Mouse (Mus musculus) CH12.LX (cell line): ENCODE measurements at regions not wholly inside any gene's neighbourhood (a gene's known extent, or its start where the extent isn't known, plus 50 kb on each side); places are given as distances from the start of the nearest gene placed in this dataset.

Source experiments
- CTCF ChIP-seq, 2 experiments: IDR thresholded peaks in 1 of 2; conservative IDR thresholded peaks in 1 of 2; 2 replicates each; pipeline ENCODE4 v1.5.1; 2011 to 2012; ENCODE audit warnings: low read depth in 2 of 2, low read length in 2 of 2, improper control_type of control experiment in 1 of 2, inconsistent platforms in 1 of 2, mild to moderate bottlenecking in 1 of 2, moderate library complexity in 1 of 2
- EP300 ChIP-seq: IDR thresholded peaks from 2 replicates; pipeline ENCODE4 v1.6.1; 2011; ENCODE audit warnings: low read length, improper control_type of control experiment
- KAT2A ChIP-seq: IDR thresholded peaks from 2 replicates; pipeline ENCODE4 v1.6.1; 2012; ENCODE audit warnings: low read length, improper control_type of control experiment, inconsistent platforms; ENCODE audit not compliant: insufficient replicate concordance
- MAX ChIP-seq: IDR thresholded peaks from 2 replicates; pipeline ENCODE4 v1.6.1; 2011; ENCODE audit warnings: low read length, improper control_type of control experiment
- MXI1 ChIP-seq: IDR thresholded peaks from 2 replicates; pipeline ENCODE4 v1.6.1; 2011; ENCODE audit warnings: mild to moderate bottlenecking, low read depth, low read length, improper control_type of control experiment
- POLR2A ChIP-seq: IDR thresholded peaks from 2 replicates; pipeline ENCODE4 v1.6.1; 2011; ENCODE audit warnings: low read depth, mild to moderate bottlenecking, improper control_type of control experiment, low read length
- SIN3A ChIP-seq: IDR thresholded peaks from 2 replicates; pipeline ENCODE4 v1.6.1; 2012; ENCODE audit warnings: low read length, improper control_type of control experiment, inconsistent platforms
- SMC3 ChIP-seq: IDR thresholded peaks from 2 replicates; pipeline ENCODE4 v1.6.1; 2011; ENCODE audit warnings: low read depth, low read length, improper control_type of control experiment
- TCF12 ChIP-seq: IDR thresholded peaks from 2 replicates; pipeline ENCODE4 v1.6.1; 2014; ENCODE audit warnings: low read depth, mild to moderate bottlenecking, inconsistent platforms, low read length, improper control_type of control experiment
- USF1 ChIP-seq: IDR thresholded peaks from 2 replicates; pipeline ENCODE4 v1.6.1; 2014; ENCODE audit warnings: low read depth, mild to moderate bottlenecking, inconsistent platforms, low read length, improper control_type of control experiment
- ZNF384 ChIP-seq: IDR thresholded peaks from 2 replicates; pipeline ENCODE4 v1.6.1; 2012; ENCODE audit warnings: low read depth, low read length, improper control_type of control experiment, inconsistent platforms

DNA sequence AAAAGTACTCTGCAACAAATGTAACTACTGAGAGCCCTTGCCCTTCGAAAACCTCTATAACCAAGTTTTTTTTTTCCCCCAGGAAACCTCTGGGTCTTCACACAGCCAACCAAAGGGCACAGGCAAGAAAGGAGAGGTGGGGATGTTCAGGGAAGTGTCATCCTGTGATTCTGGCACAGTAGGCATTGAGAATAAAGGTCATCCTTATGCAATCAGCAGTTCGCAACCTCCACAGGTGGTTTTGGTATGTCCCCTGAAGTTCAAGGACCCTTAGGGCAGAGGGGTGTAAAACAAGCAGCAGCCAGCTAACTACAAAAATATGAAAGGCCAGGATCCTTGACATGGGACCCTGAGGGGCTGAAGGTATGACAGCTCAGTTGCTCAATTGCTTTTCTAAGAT is 152.1 kb upstream of the Dynlrb2 start:
- TF ChIP-seq CTCF (conservative IDR thresholded peaks at IDR 0.05 in 1 of 2, IDR thresholded peaks at IDR 0.05 in 1 of 2; ENCODE audit: low read depth in 2 of 2, low read length in 2 of 2) (no peak), ZNF384 (no peak), POLR2A (no peak), MAX (no peak), KAT2A (no peak), SMC3 (no peak), EP300 (no peak), SIN3A (no peak), MXI1 (no peak), TCF12 (no peak), USF1 (no peak)
